Mouse (Mus musculus): Measurements from ENCODE around the gene Vmp1. TPM values are rescaled to one million over a fixed set of nuclear protein-coding genes. Genes with fewer than 3 reads are reported as not detected.

The Vmp1 gene
- polyA plus RNA-seq, 1 experiment from 2014 or later, result 145 TPM

DNA sequence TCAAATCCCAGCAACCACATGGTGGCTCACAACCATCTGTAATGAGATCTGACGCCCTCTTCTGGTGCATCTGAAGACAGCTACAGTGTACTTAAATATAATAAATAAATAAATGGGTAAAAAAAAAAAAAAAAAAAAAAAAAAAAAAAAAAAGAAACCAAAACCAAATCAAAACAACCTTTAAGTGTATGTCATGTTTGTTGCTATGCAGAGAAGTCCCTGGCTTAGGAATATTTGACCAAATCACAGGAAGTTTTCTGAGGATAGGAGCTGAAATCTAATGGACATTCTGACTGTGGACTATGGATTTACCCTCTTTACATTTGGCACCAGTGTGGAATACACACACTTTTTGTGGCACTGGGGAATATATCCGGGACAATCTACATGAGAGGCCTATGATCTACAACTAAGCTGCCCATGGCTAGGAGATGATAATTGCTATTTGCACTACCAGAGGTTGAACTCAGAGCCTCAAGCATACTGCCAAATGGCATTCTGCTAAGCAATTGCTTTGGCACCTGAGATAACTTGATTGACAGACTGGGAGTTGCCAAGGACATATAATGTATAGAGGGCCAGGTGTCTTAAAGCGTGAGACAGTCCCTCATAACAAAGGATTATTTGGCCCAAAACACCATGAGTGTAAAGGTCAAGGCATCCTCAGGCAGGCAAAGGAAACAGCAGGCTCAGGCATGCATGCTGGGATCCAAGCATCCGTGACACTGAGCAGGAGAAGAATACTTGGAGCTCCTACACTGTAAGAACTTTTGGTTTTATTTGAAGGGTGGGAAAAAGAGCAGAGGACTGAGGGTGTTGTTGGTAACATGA lies 84.0 kb downstream of the Vmp1 start:
- no peaks in the 10 kb centered on the region for H3K9me3 ChIP-seq (ENCODE audit: control insufficient read depth, low read depth, low read length)
- 73% methylated on average over 4 of the region's 4 CpGs for WGBS
- H3K9ac ChIP-seq (replicated peaks; ENCODE audit: low read depth, low read length), result no peak overlapping the region
- no peaks in the 10 kb centered on the region for H3K27me3 ChIP-seq (ENCODE audit: control insufficient read depth, insufficient read depth, low read length)
- H3K4me3 ChIP-seq (ENCODE audit: low read depth, low read length), result no peak overlapping the region
- H3K4me1 ChIP-seq (ENCODE audit: control insufficient read depth, insufficient read depth, low read length), result no peaks in the 10 kb centered on the region
- no peaks in the 10 kb centered on the region for H3K36me3 ChIP-seq (ENCODE audit: control insufficient read depth, insufficient read depth, low read length)
- no peak overlapping the region for H3K27ac ChIP-seq (ENCODE audit: low read length)
- H3K4me2 ChIP-seq (replicated peaks; ENCODE audit: low read depth, low read length), result no peak overlapping the region
- ATAC-seq (ENCODE audit: insufficient number of reproducible peaks, insufficient read depth, low FRiP score, low read depth), result no peak

DNA sequence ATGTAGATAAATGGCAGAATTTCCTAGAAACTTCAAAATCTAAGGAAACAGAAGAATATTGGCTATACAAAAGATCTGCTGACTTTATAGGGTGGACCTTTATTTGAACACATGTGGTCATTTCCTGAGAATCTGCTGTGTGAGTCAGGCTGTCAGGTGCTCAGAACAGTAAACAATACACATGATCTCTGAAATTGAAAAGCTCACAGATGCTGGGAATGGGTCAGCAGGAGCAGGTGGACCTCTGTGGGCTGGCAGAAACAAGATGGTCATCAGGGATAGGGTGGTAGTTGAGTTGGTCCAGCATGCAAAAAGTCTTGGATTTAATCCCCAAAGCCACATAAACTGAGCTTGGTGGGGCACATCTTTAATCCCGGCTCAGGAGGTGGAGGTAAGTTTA lies 85.1 kb downstream of the Vmp1 start:
- no peaks in the 10 kb centered on the region for H3K36me3 ChIP-seq (ENCODE audit: control insufficient read depth, insufficient read depth, low read length)
- no peak overlapping the region for H3K9ac ChIP-seq (replicated peaks; ENCODE audit: low read depth, low read length)
- no peaks in the 10 kb centered on the region for H3K27me3 ChIP-seq (ENCODE audit: control insufficient read depth, insufficient read depth, low read length)
- H3K4me1 ChIP-seq (ENCODE audit: control insufficient read depth, insufficient read depth, low read length), result peaks cover 2% of the 10 kb centered on the region; the same call in 1 of the 2 replicates
- 74% methylated on average over 1 of the region's 1 CpGs for WGBS
- H3K27ac ChIP-seq (ENCODE audit: low read length), result no peak overlapping the region
- H3K9me3 ChIP-seq (ENCODE audit: control insufficient read depth, low read depth, low read length), result no peaks in the 10 kb centered on the region
- H3K4me2 ChIP-seq (replicated peaks; ENCODE audit: low read depth, low read length), result no peak overlapping the region
- no peak for ATAC-seq (ENCODE audit: insufficient number of reproducible peaks, insufficient read depth, low FRiP score, low read depth)
- no peak overlapping the region for H3K4me3 ChIP-seq (ENCODE audit: low read depth, low read length)

DNA sequence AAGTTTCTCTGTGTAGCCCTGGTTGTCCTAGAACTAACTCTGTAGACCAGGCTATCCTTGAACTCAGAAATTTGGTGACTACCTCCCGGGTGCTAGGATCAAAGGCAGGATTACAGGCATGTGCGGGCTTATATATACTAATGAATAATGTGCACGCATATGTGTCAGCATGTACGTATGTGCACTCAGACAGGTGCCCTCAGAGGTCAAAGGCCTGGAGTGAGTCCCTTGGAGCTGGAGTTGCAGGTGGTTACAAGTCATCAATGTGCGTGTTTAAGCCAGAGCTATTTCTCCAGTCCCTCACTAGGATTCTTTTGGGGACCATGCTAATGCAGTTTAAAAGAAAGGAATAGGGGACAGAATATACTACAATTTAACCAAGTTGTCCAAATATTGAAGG lies 85.5 kb downstream of the Vmp1 start:
- WGBS, result 84% methylated on average over 5 of the region's 5 CpGs
- Histone ChIP-seq H3K4me1 (ENCODE audit: control insufficient read depth, insufficient read depth, low read length) (peaks cover 6% of the 10 kb centered on the region; the same call in 1 of the 2 replicates), H3K27me3 (ENCODE audit: control insufficient read depth, insufficient read depth, low read length) (no peaks in the 10 kb centered on the region), H3K27ac (ENCODE audit: low read length) (no peak overlapping the region), H3K4me2 (replicated peaks; ENCODE audit: low read depth, low read length) (no peak overlapping the region), H3K4me3 (ENCODE audit: low read depth, low read length) (no peak overlapping the region), H3K36me3 (ENCODE audit: control insufficient read depth, insufficient read depth, low read length) (no peaks in the 10 kb centered on the region), H3K9ac (replicated peaks; ENCODE audit: low read depth, low read length) (no peak overlapping the region), H3K9me3 (ENCODE audit: control insufficient read depth, low read depth, low read length) (no peaks in the 10 kb centered on the region)
- no peak for ATAC-seq (ENCODE audit: insufficient number of reproducible peaks, insufficient read depth, low FRiP score, low read depth)

DNA sequence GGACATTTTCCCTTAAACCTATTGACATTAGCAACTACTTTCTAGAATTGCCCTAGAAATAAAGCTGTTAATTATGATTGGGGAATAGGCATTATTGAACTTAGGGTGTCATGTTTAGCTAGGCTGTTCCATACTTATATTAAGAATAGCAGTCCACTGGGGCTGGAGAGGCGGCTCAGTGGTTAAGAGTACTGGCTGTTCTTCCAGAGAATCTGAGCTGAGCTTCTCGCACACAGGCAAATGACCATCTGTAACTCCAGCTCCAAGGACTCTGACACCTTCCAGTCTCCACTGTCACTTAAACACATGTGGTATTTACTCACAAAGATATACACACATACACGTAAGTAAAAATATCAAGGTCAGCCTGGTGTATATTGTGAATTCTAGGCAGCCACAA lies 86.7 kb downstream of the Vmp1 start:
- Histone ChIP-seq H3K9ac (replicated peaks; ENCODE audit: low read depth, low read length) (no peak overlapping the region), H3K9me3 (ENCODE audit: control insufficient read depth, low read depth, low read length) (no peaks in the 10 kb centered on the region), H3K27ac (ENCODE audit: low read length) (no peak overlapping the region), H3K4me1 (ENCODE audit: control insufficient read depth, insufficient read depth, low read length) (peaks cover 7% of the 10 kb centered on the region; the same call in 1 of the 2 replicates), H3K4me3 (ENCODE audit: low read depth, low read length) (no peak overlapping the region), H3K4me2 (replicated peaks; ENCODE audit: low read depth, low read length) (no peak overlapping the region), H3K36me3 (ENCODE audit: control insufficient read depth, insufficient read depth, low read length) (no peaks in the 10 kb centered on the region), H3K27me3 (ENCODE audit: control insufficient read depth, insufficient read depth, low read length) (no peaks in the 10 kb centered on the region)
- WGBS, result 87% methylated on average over 3 of the region's 3 CpGs
- no peak for ATAC-seq (ENCODE audit: insufficient number of reproducible peaks, insufficient read depth, low FRiP score, low read depth)

DNA sequence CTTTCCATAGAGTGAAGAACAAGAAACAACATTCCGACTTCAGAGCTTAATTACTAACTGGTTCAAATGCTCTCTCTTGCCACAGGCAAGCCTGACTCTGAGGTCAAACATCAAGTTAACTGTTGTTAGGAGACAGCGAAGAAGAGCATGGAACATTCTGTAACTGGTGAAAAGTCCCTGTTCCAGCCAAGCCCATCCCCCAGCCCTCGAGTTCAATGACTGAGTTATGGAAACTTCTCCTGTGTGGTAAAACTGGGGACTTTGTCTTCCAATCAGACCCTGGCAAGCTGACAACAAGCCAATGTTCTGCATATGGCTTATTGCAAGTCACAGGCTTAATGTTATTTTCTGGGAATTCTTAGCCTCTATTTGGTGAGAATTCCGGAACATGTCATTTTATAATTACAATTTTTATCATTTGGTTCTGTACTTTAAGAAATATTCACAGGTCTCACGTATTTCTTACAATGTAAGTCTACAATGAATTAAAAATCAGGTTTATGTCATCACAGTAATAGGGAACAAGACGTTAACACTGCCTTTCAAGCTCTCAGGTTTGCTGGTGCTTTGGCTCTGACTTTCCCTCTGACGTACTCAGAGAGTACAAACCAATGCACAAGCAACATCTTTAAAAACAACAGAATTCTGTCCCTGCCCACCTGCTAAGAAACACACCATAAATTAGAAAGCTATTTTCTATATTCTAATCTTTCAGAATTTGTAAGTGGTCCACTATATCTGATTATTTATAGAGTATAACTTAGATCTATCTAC lies 87.3 kb downstream of the Vmp1 start:
- ATAC-seq (ENCODE audit: insufficient number of reproducible peaks, insufficient read depth, low FRiP score, low read depth), result no peak
- no peaks in the 10 kb centered on the region for H3K36me3 ChIP-seq (ENCODE audit: control insufficient read depth, insufficient read depth, low read length)
- no peak overlapping the region for H3K4me2 ChIP-seq (replicated peaks; ENCODE audit: low read depth, low read length)
- H3K9me3 ChIP-seq (ENCODE audit: control insufficient read depth, low read depth, low read length), result no peaks in the 10 kb centered on the region
- H3K4me1 ChIP-seq (ENCODE audit: control insufficient read depth, insufficient read depth, low read length), result peaks cover 7% of the 10 kb centered on the region; the same call in 1 of the 2 replicates
- 81% methylated on average over 7 of the region's 7 CpGs for WGBS
- H3K9ac ChIP-seq (replicated peaks; ENCODE audit: low read depth, low read length), result no peak overlapping the region
- no peak overlapping the region for H3K27ac ChIP-seq (ENCODE audit: low read length)
- no peak overlapping the region for H3K4me3 ChIP-seq (ENCODE audit: low read depth, low read length)
- no peaks in the 10 kb centered on the region for H3K27me3 ChIP-seq (ENCODE audit: control insufficient read depth, insufficient read depth, low read length)

DNA sequence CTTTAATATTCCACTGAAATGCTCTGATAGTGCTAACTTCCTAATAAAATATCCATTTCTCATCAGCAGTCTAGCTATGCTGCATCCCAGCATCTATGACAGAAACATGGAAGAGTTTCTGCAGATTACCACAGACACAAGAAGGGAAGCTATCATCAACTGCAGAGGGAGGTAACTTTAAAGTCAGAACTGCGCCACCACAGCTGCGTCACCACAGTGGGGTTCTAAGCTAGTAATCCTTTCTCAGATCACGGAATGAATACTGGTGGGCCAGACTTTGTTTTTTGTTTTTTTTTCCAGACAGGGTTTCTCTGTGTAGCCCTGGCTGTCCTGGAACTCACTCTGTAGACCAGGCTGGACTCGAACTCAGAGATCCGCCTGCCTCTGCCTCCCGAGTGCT lies 88.3 kb downstream of the Vmp1 start:
- Histone ChIP-seq H3K36me3 (ENCODE audit: control insufficient read depth, insufficient read depth, low read length) (no peaks in the 10 kb centered on the region), H3K9ac (replicated peaks; ENCODE audit: low read depth, low read length) (no peak overlapping the region), H3K27me3 (ENCODE audit: control insufficient read depth, insufficient read depth, low read length) (no peaks in the 10 kb centered on the region), H3K4me3 (ENCODE audit: low read depth, low read length) (no peak overlapping the region), H3K9me3 (ENCODE audit: control insufficient read depth, low read depth, low read length) (no peaks in the 10 kb centered on the region), H3K27ac (ENCODE audit: low read length) (no peak overlapping the region), H3K4me2 (replicated peaks; ENCODE audit: low read depth, low read length) (no peak overlapping the region), H3K4me1 (ENCODE audit: control insufficient read depth, insufficient read depth, low read length) (peaks cover 7% of the 10 kb centered on the region; the same call in 1 of the 2 replicates)
- WGBS, result 94% methylated on average over 6 of the region's 6 CpGs
- no peak for ATAC-seq (ENCODE audit: insufficient number of reproducible peaks, insufficient read depth, low FRiP score, low read depth)

DNA sequence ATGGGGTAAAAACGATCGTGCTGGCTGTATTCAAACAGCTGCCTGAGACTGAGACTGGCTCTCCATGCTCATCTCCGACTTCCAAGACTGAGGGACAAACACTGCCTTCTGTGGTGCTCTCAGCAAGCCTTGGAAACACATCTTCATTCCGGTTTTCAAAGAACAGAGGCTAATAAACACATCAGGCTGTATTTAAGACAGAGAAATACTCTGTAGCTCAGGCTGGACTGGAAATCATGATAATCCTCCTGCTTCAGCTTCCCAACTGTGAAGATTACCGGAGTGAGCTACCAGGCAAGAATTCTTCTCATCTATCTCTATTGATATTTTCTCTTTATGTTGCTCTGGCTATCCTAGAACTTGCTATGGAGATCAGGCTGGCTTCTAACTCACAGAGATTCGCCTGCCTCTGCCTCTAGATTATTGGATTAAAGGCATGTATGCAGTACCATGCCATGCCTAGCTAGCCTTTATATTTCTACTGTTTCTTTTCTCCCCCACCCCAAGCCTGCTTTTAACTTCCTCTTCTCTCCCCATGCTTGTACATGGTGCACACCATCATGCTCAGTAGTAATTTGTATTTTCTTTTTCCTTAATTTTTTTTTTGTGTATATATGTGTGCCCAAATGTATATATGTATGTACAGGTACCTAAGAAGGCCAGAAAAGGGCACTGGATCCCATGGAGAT lies 89.3 kb downstream of the Vmp1 start:
- Histone ChIP-seq H3K9ac (replicated peaks; ENCODE audit: low read depth, low read length) (no peak overlapping the region), H3K9me3 (ENCODE audit: control insufficient read depth, low read depth, low read length) (no peaks in the 10 kb centered on the region), H3K4me1 (ENCODE audit: control insufficient read depth, insufficient read depth, low read length) (peaks cover 7% of the 10 kb centered on the region; the same call in 1 of the 2 replicates), H3K4me3 (ENCODE audit: low read depth, low read length) (no peak overlapping the region), H3K36me3 (ENCODE audit: control insufficient read depth, insufficient read depth, low read length) (no peaks in the 10 kb centered on the region), H3K27ac (ENCODE audit: low read length) (no peak overlapping the region), H3K4me2 (replicated peaks; ENCODE audit: low read depth, low read length) (no peak overlapping the region), H3K27me3 (ENCODE audit: control insufficient read depth, insufficient read depth, low read length) (no peaks in the 10 kb centered on the region)
- 82% methylated on average over 6 of the region's 6 CpGs for WGBS
- no peak for ATAC-seq (ENCODE audit: insufficient number of reproducible peaks, insufficient read depth, low FRiP score, low read depth)

DNA sequence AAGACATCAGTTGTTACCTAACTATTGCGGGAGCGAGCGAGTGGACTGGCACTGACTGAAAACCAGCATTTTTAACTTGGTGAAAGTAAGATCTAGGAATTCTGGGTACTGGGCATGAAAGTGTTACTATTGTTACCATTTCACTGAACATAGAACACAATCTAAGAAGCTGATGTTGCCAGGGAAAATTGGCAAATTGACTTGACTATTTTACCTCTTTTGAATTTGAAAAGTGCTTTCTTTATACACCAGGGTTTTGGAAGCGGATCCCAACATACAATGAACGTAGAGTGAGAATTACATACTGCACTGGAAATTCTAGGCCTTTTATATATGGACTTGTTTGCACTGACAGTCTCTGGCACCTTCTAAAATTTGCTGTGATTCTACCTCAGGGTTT lies 90.2 kb downstream of the Vmp1 start:
- H3K27me3 ChIP-seq (ENCODE audit: control insufficient read depth, insufficient read depth, low read length), result no peaks in the 10 kb centered on the region
- no peak overlapping the region for H3K9ac ChIP-seq (replicated peaks; ENCODE audit: low read depth, low read length)
- no peaks in the 10 kb centered on the region for H3K9me3 ChIP-seq (ENCODE audit: control insufficient read depth, low read depth, low read length)
- 86% methylated on average over 5 of the region's 5 CpGs for WGBS
- H3K4me3 ChIP-seq (ENCODE audit: low read depth, low read length), result no peak overlapping the region
- no peak overlapping the region for H3K27ac ChIP-seq (ENCODE audit: low read length)
- no peak for ATAC-seq (ENCODE audit: insufficient number of reproducible peaks, insufficient read depth, low FRiP score, low read depth)
- no peaks in the 10 kb centered on the region for H3K36me3 ChIP-seq (ENCODE audit: control insufficient read depth, insufficient read depth, low read length)
- H3K4me2 ChIP-seq (replicated peaks; ENCODE audit: low read depth, low read length), result no peak overlapping the region
- H3K4me1 ChIP-seq (ENCODE audit: control insufficient read depth, insufficient read depth, low read length), result peaks cover 7% of the 10 kb centered on the region; the same call in 1 of the 2 replicates
